Mouse (Mus musculus) kidney, adult 2 months (tissue): ENCODE results near the gene Spns3. TPM values are rescaled to one million over a fixed set of nuclear protein-coding genes. Genes with fewer than 3 reads are reported as not detected.
"Not testable (repeated sequence)": the region's sequence is repeated elsewhere in the genome, so short reads cannot be mapped to it uniquely, and the experiment has no call there.

Experiments
- DNase-seq: peaks from one replicate; pipeline ENCODE4 v3.0.0; 2021
- H3K27ac ChIP-seq: fragments of 200-500 bp; 2 replicates; pipeline ENCODE4 v1.5.1; 2012; ENCODE audit warnings: low read depth, low read length, control low read depth, inconsistent platforms; ENCODE audit not compliant: insufficient read depth
- H3K27me3 ChIP-seq: fragments of 200-500 bp; replicated peaks from 2 replicates; pipeline ENCODE4 v1.6.1; 2012; ENCODE audit warnings: mild to moderate bottlenecking, moderate library complexity, low read length, inconsistent platforms; ENCODE audit not compliant: control insufficient read depth, insufficient read depth
- H3K36me3 ChIP-seq: fragments of 200-500 bp; 2 replicates; pipeline ENCODE4 v1.6.1; 2012; ENCODE audit warnings: mild to moderate bottlenecking, moderate library complexity, low read length, inconsistent platforms; ENCODE audit not compliant: control insufficient read depth, insufficient read depth
- H3K4me1 ChIP-seq: fragments of 200-500 bp; 2 replicates; pipeline ENCODE4 v1.6.1; 2011; ENCODE audit warnings: low read length; ENCODE audit not compliant: control insufficient read depth, insufficient read depth
- H3K4me3 ChIP-seq: fragments of 200-500 bp; 2 replicates; pipeline ENCODE4 v1.5.1; 2011; ENCODE audit warnings: mild to moderate bottlenecking, low read depth, low read length, control low read depth; ENCODE audit not compliant: insufficient read depth
- CTCF ChIP-seq: fragments of 200-500 bp; conservative IDR thresholded peaks from 2 replicates; pipeline ENCODE4 v1.5.1; 2011; ENCODE audit warnings: low read depth, mild to moderate bottlenecking, control low read depth, low read length, moderate library complexity, mixed read lengths; ENCODE audit not compliant: insufficient read depth, insufficient read length
- POLR2A ChIP-seq: fragments of 200-500 bp; IDR thresholded peaks from one replicate; pipeline ENCODE4 v1.6.1; 2011; ENCODE audit warnings: low read depth, low read length, control low read depth
- WGBS: fragments of 180-500 bp; shearing (Covaris S2); methylation state at CpG from one replicate; pipeline ENCODE4 v1.1.7; 2018; 5-methylcytosine and 5-hydroxymethylcytosine counted together
- polyA plus RNA-seq: library from polyadenylated mRNA; depleted of rRNA; stranded (reverse); fragments of >200 nt; gene quantifications from 2 replicates; pipeline ENCODE4 v1.2.3, GENCODE M21; 2012

Gene Spns3
- polyA plus RNA-seq, 1 experiment, result 8.9 TPM

GRCm38 (mm10) chr11:72556953-72557352 lies 6.6 kb upstream of the Spns3 start:
- H3K4me3 ChIP-seq, result no peak overlapping the region
- no peak for DNase-seq
- H3K27me3 ChIP-seq, result no peaks in the 10 kb centered on the region
- no peak overlapping the region for H3K27ac ChIP-seq
- no peaks in the 10 kb centered on the region for H3K4me1 ChIP-seq
- H3K36me3 ChIP-seq, result no peaks in the 10 kb centered on the region
- no peak for TF ChIP-seq POLR2A
- no peak for TF ChIP-seq CTCF
- 77% methylated on average over 2 of the region's 2 CpGs for WGBS

GRCm38 (mm10) chr11:72556470-72556869 lies 6.2 kb upstream of the Spns3 start:
- Histone ChIP-seq H3K27ac (no peak overlapping the region), H3K4me1 (peaks cover 2% of the 10 kb centered on the region; the same call in 1 of the 2 replicates), H3K36me3 (no peaks in the 10 kb centered on the region), H3K4me3 (no peak overlapping the region), H3K27me3 (no peaks in the 10 kb centered on the region)
- 92% methylated on average over 4 of the region's 4 CpGs for WGBS
- TF ChIP-seq POLR2A (no peak), CTCF (no peak)
- no peak for DNase-seq

DNA sequence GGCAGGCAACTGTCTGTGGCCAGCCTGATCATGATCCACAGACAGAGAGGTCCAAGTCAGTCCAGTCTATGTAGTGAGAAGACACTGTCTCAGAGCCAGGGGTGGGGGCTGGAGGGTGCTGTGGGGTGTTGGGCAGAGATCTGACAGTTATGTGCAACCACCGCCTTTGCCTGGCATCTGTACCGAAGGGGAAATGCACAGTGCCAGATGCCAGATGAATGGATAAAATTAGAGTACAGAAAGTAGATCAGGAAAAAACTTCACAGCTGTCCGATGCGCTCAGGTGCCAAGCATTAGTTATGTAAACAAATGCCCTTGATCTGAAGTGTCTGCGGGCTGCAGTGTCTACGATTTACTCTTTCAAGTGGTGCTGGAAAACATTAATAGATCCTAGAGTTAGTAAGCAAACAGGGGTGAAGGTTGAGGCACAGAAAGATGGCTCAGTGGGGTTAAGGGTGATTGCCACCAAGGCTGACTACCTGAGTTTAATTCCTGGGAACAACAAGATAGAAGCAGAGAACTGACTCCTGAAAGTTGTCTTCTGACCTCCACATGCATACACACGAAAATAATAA lies 1.3 kb upstream of the Spns3 start:
- no peak for TF ChIP-seq POLR2A
- TF ChIP-seq CTCF, result no peak
- DNase-seq, result peak; percentile 67
- Histone ChIP-seq H3K4me3 (no peak overlapping the region), H3K27me3 (no peaks in the 10 kb centered on the region), H3K36me3 (no peaks in the 10 kb centered on the region), H3K4me1 (peaks cover 3% of the 10 kb centered on the region; the same call in 1 of the 2 replicates), H3K27ac (no peak overlapping the region)
- 45% methylated on average over 7 of the region's 7 CpGs for WGBS

- 70% methylated on average over 3 of the region's 3 CpGs for WGBS
Measured at GRCm38 (mm10) chr11:72547181-72547580, 3.1 kb downstream of the Spns3 start.

GRCm38 (mm10) chr11:72544716-72545115 lies 5.6 kb downstream of the Spns3 start:
- Histone ChIP-seq H3K27me3 (no peaks in the 10 kb centered on the region), H3K4me1 (no peaks in the 10 kb centered on the region), H3K27ac (no peak overlapping the region), H3K4me3 (no peak overlapping the region), H3K36me3 (no peaks in the 10 kb centered on the region)
- TF ChIP-seq POLR2A (no peak), CTCF (no peak)
- 79% methylated on average over 7 of the region's 7 CpGs for WGBS
- no peak for DNase-seq

More at GRCm38 (mm10) chr11:72547181-72547580, 3.1 kb downstream of the Spns3 start:
- no peak overlapping the region for H3K4me3 ChIP-seq
- no peak for TF ChIP-seq POLR2A
- no peak for TF ChIP-seq CTCF
- H3K4me1 ChIP-seq, result peaks cover 3% of the 10 kb centered on the region; the same call in 1 of the 2 replicates
- no peak overlapping the region for H3K27ac ChIP-seq
- H3K27me3 ChIP-seq, result no peaks in the 10 kb centered on the region
- peak; percentile 10 for DNase-seq
- no peaks in the 10 kb centered on the region for H3K36me3 ChIP-seq

DNA sequence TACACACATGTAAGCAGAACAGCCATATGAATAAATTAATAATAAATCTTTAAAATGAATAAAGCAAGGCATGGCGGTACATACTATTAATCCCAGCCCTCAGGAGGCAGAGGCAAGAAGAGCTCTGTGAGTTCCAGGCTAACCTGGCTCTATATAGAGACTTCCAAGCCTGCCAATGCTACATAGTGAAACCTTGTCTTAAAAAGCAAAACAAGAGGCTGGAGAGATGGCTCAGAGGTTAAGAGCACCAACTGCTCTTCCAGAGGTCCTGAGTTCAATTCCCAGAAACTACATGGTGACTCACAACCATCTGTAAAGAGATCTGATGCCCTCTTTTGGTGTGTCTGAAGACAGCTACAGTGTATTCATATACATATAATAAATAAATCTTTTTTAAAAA lies 6.6 kb downstream of the Spns3 start:
- H3K4me1 ChIP-seq, H3K27me3 ChIP-seq, H3K36me3 ChIP-seq, H3K4me3 ChIP-seq, DNase-seq, H3K27ac ChIP-seq: not testable (repeated sequence)
- WGBS, result 96% methylated on average over 1 of the region's 1 CpGs

GRCm38 (mm10) chr11:72542586-72542985 lies 7.7 kb downstream of the Spns3 start:
- no peak for DNase-seq
- H3K4me3 ChIP-seq, result no peak overlapping the region
- WGBS, result 93% methylated on average over 1 of the region's 1 CpGs
- H3K36me3 ChIP-seq, result no peaks in the 10 kb centered on the region
- no peaks in the 10 kb centered on the region for H3K27me3 ChIP-seq
- H3K4me1 ChIP-seq, result no peaks in the 10 kb centered on the region
- H3K27ac ChIP-seq, result no peak overlapping the region
- TF ChIP-seq CTCF (no peak), POLR2A (no peak)
